ENCODE assay signal across 8 mouse cellular contexts in genomic region chr9:107611456-107612190, GRCm38 (mm10). TPM values are rescaled to one million over a fixed set of nuclear protein-coding genes. Genes with fewer than 3 reads are reported as not detected.
DNase-seq lines count a peak whose midpoint lies in the region; ATAC-seq and TF ChIP-seq lines count a peak whose summit lies in the region.

No protein-coding gene starts in this region.

- H3K27ac ChIP-seq in spleen, adult 2 months (ENCODE audit: insufficient read depth, low read length): peak overlapping the region; percentile 71
- peak overlapping the region; percentile 92 for H3K27ac ChIP-seq in limb, embryonic 14.5 days (replicated peaks; ENCODE audit: low read depth, low read length)
- peak overlapping the region; percentile 90 for H3K27ac ChIP-seq in stomach, embryonic 15.5 days

- ATAC-seq in granulocyte monocyte progenitor cell, adult 5-6 weeks (replicated peaks; ENCODE audit: poor library complexity, severe bottlenecking): peak; percentile 36
- ATAC-seq in limb, embryonic 14.5 days (ENCODE audit: low FRiP score, low read depth): no peak
- ATAC-seq in stomach, embryonic 15.5 days (ENCODE audit: insufficient read depth, low FRiP score, low read depth): no peak

- peak overlapping the region; percentile 85; the same call in 1 of the 2 replicates for H3K4me2 ChIP-seq in limb, embryonic 14.5 days (replicated peaks; ENCODE audit: low read depth, low read length, severe bottlenecking)
- peak overlapping the region; percentile 89; the same call in 1 of the 2 replicates for H3K4me2 ChIP-seq in stomach, embryonic 15.5 days

- H3K4me1 ChIP-seq in spleen, adult 2 months (ENCODE audit: control insufficient read depth, insufficient read depth, insufficient read length): peaks cover 3% of the 10 kb centered on the region; the same call in 1 of the 2 replicates
- peaks cover 54% of the 10 kb centered on the region for H3K4me1 ChIP-seq in limb, embryonic 14.5 days (ENCODE audit: control insufficient read depth, insufficient read depth, low read length)
- peaks cover 46% of the 10 kb centered on the region for H3K4me1 ChIP-seq in stomach, embryonic 15.5 days

- H3K9ac ChIP-seq in limb, embryonic 14.5 days (ENCODE audit: low read depth, low read length, severe bottlenecking): peak overlapping the region; percentile 59; the same call in 1 of the 2 replicates
- H3K9ac ChIP-seq in stomach, embryonic 15.5 days: no peak overlapping the region

- H3K27me3 ChIP-seq in spleen, adult 2 months (ENCODE audit: control insufficient read depth, insufficient read depth, low read length): no peaks in the 10 kb centered on the region
- no peaks in the 10 kb centered on the region for H3K27me3 ChIP-seq in limb, embryonic 14.5 days (ENCODE audit: control insufficient read depth, insufficient read depth, low read length)
- no peaks in the 10 kb centered on the region for H3K27me3 ChIP-seq in stomach, embryonic 15.5 days (replicated peaks)

- peaks cover 30% of the 10 kb centered on the region for H3K36me3 ChIP-seq in spleen, adult 2 months (ENCODE audit: control insufficient read depth, insufficient read depth, low read length)
- H3K36me3 ChIP-seq in limb, embryonic 14.5 days (ENCODE audit: control insufficient read depth, insufficient read depth, low read length): peaks cover 32% of the 10 kb centered on the region
- H3K36me3 ChIP-seq in stomach, embryonic 15.5 days: peaks cover 23% of the 10 kb centered on the region

- no peak for TF ChIP-seq CTCF in spleen, adult 2 months (IDR thresholded peaks at IDR 0.05; ENCODE audit: extremely low read depth, insufficient read depth, insufficient read length, insufficient replicate concordance)

- 33% methylated on average over 6 of the region's 6 CpGs for WGBS in spleen, adult 2 months
- WGBS in limb, embryonic 14.5 days: 63% methylated on average over 6 of the region's 6 CpGs
- 64% methylated on average over 6 of the region's 6 CpGs for WGBS in stomach, embryonic 15.5 days

- H3K9me3 ChIP-seq in limb, embryonic 14.5 days (ENCODE audit: control insufficient read depth, low read length): no peaks in the 10 kb centered on the region
- no peaks in the 10 kb centered on the region for H3K9me3 ChIP-seq in stomach, embryonic 15.5 days

- no peak for TF ChIP-seq POLR2A in spleen, adult 2 months (IDR thresholded peaks at IDR 0.05; ENCODE audit: low read depth, low read length)
- TF ChIP-seq POLR2A in limb, embryonic 14.5 days (IDR thresholded peaks at IDR 0.05; ENCODE audit: borderline replicate concordance, extremely low read depth, insufficient read depth, insufficient read length): no peak

- DNase-seq in spleen, adult 2 months (ENCODE audit: low read depth in 1 of 2, low spot score in 2 of 2): no peak
- DNase-seq in spleen, postnatal 36 days (ENCODE audit: low spot score in 2 of 2): no peak
- DNase-seq in limb, embryonic 14.5 days (ENCODE audit: low spot score): no peak
- DNase-seq in layer of hippocampus, adult 11-12 months (ENCODE audit: low spot score): no peak
- DNase-seq in layer of hippocampus, postnatal 14 days (ENCODE audit: low spot score in 2 of 2): no peak
- DNase-seq in urinary bladder, postnatal 36 days (ENCODE audit: low spot score in 2 of 2): no peak

- no peak overlapping the region for H3K4me3 ChIP-seq in spleen, adult 2 months (ENCODE audit: extremely low read depth, insufficient read depth, insufficient read length)
- peak overlapping the region; percentile 38; the same call in 1 of the 2 replicates for H3K4me3 ChIP-seq in limb, embryonic 14.5 days (replicated peaks; ENCODE audit: low read length)
- peak overlapping the region; percentile 40; the same call in 1 of the 2 replicates for H3K4me3 ChIP-seq in stomach, embryonic 15.5 days (replicated peaks)

RNA-seq across cellular contexts. Expression of gene Sema3b, which starts 2.6 kb away (rescaled TPM):
- 3.3 TPM in 2 replicates for polyA plus RNA-seq in spleen, adult 2 months (2012; rRNA removed)
- total RNA-seq in granulocyte monocyte progenitor cell, adult 5-6 weeks (2014; fragmentation: Nextera tagmentation): not detected in 2 replicates
- total RNA-seq in granulocyte monocyte progenitor cell, adult 5-6 weeks (2017): not detected in 2 replicates
- 23.2 and 23.7 TPM in 2 replicates for polyA plus RNA-seq in limb, embryonic 14.5 days (2012; rRNA removed)
- 7.7 and 11.2 TPM in 2 replicates for polyA plus RNA-seq in limb, embryonic 14.5 days (2014; fragmentation: Nextera tagmentation; extraction: Ambion mirVana)
- polyA plus RNA-seq in stomach, embryonic 15.5 days (2015; fragmentation: Nextera tagmentation; extraction: Ambion mirVana): 13.2 and 16.5 TPM in 2 replicates
- 1 to 10 TPM; 2.0 to 4.9 TPM for total RNA-seq in layer of hippocampus, postnatal 14 days (2021)

RNA-seq across cellular contexts. Expression of gene Gnai2, which starts 23.5 kb away (rescaled TPM):
- 752 and 1,030 TPM in 2 replicates for polyA plus RNA-seq in spleen, adult 2 months (2012; rRNA removed)
- 410 and 448 TPM in 2 replicates for total RNA-seq in granulocyte monocyte progenitor cell, adult 5-6 weeks (2014; fragmentation: Nextera tagmentation)
- 395 and 452 TPM in 2 replicates for total RNA-seq in granulocyte monocyte progenitor cell, adult 5-6 weeks (2017)
- 496 and 627 TPM in 2 replicates for polyA plus RNA-seq in limb, embryonic 14.5 days (2012; rRNA removed)
- 392 and 411 TPM in 2 replicates for polyA plus RNA-seq in limb, embryonic 14.5 days (2014; fragmentation: Nextera tagmentation; extraction: Ambion mirVana)
- polyA plus RNA-seq in stomach, embryonic 15.5 days (2015; fragmentation: Nextera tagmentation; extraction: Ambion mirVana): 355 and 371 TPM in 2 replicates
- total RNA-seq in layer of hippocampus, postnatal 14 days (2021): 100 to 1,000 TPM; 215 to 224 TPM

RNA-seq across cellular contexts. Expression of gene Ifrd2, which starts 24.2 kb away (rescaled TPM):
- polyA plus RNA-seq in spleen, adult 2 months (2012; rRNA removed): 71.2 and 78.3 TPM in 2 replicates
- 89.9 and 105 TPM in 2 replicates for total RNA-seq in granulocyte monocyte progenitor cell, adult 5-6 weeks (2014; fragmentation: Nextera tagmentation)
- total RNA-seq in granulocyte monocyte progenitor cell, adult 5-6 weeks (2017): 46.9 and 76.8 TPM in 2 replicates
- polyA plus RNA-seq in limb, embryonic 14.5 days (2012; rRNA removed): 57.3 and 62.6 TPM in 2 replicates
- 55.0 and 56.3 TPM in 2 replicates for polyA plus RNA-seq in limb, embryonic 14.5 days (2014; fragmentation: Nextera tagmentation; extraction: Ambion mirVana)
- polyA plus RNA-seq in stomach, embryonic 15.5 days (2015; fragmentation: Nextera tagmentation; extraction: Ambion mirVana): 65.1 and 68.2 TPM in 2 replicates
- 10 to 100 TPM; 12.1 to 13.0 TPM for total RNA-seq in layer of hippocampus, postnatal 14 days (2021)

RNA-seq across cellular contexts. Expression of gene Hyal3, which starts 31.0 kb away (rescaled TPM):
- 0.54 and 1.00 TPM in 2 replicates for polyA plus RNA-seq in spleen, adult 2 months (2012; rRNA removed)
- 0.34 TPM in 1 of 2 replicates, not detected in the other for total RNA-seq in granulocyte monocyte progenitor cell, adult 5-6 weeks (2014; fragmentation: Nextera tagmentation)
- 0.26 and 0.46 TPM in 2 replicates for total RNA-seq in granulocyte monocyte progenitor cell, adult 5-6 weeks (2017)
- polyA plus RNA-seq in limb, embryonic 14.5 days (2012; rRNA removed): 1.4 and 1.9 TPM in 2 replicates
- polyA plus RNA-seq in limb, embryonic 14.5 days (2014; fragmentation: Nextera tagmentation; extraction: Ambion mirVana): 1.2 and 1.5 TPM in 2 replicates
- 1.1 and 1.7 TPM in 2 replicates for polyA plus RNA-seq in stomach, embryonic 15.5 days (2015; fragmentation: Nextera tagmentation; extraction: Ambion mirVana)
- 1 to 10 TPM in 1 of 2 experiments, under 1 TPM in 1; 0.95 to 1.5 TPM for total RNA-seq in layer of hippocampus, postnatal 14 days (2021)

RNA-seq across cellular contexts. Expression of gene Naa80, which starts 32.9 kb away (rescaled TPM):
- polyA plus RNA-seq in spleen, adult 2 months (2012; rRNA removed): 34.1 and 36.8 TPM in 2 replicates
- total RNA-seq in granulocyte monocyte progenitor cell, adult 5-6 weeks (2014; fragmentation: Nextera tagmentation): 7.1 and 18.2 TPM in 2 replicates
- total RNA-seq in granulocyte monocyte progenitor cell, adult 5-6 weeks (2017): 5.5 and 8.2 TPM in 2 replicates
- 38.7 and 57.8 TPM in 2 replicates for polyA plus RNA-seq in limb, embryonic 14.5 days (2012; rRNA removed)
- 17.2 and 18.8 TPM in 2 replicates for polyA plus RNA-seq in limb, embryonic 14.5 days (2014; fragmentation: Nextera tagmentation; extraction: Ambion mirVana)
- polyA plus RNA-seq in stomach, embryonic 15.5 days (2015; fragmentation: Nextera tagmentation; extraction: Ambion mirVana): 16.1 and 18.6 TPM in 2 replicates
- 10 to 100 TPM in 1 of 2 experiments, 1 to 10 TPM in 1; 9.5 to 10.0 TPM for total RNA-seq in layer of hippocampus, postnatal 14 days (2021)
